Mouse (Mus musculus) MEL (cell line): Measurements from ENCODE around the gene Zfp296. TPM values are rescaled to one million over a fixed set of nuclear protein-coding genes. Genes with fewer than 3 reads are reported as not detected.

Experiments used
- DNase-seq: peaks from one replicate; pipeline ENCODE4 v3.0.0; 2011; ENCODE audit warnings: low read depth, low spot score
- H3K27ac ChIP-seq: 2 replicates; pipeline ENCODE4 v1.5.1; 2012; ENCODE audit warnings: low read depth, mild to moderate bottlenecking, control low read depth, low read length, moderate library complexity; ENCODE audit not compliant: control insufficient read depth
- H3K27me3 ChIP-seq, 2 experiments: fragments of 150-350 bp in 1 of 2; sonication (generic) in 1 of 2; 2 replicates each; pipeline ENCODE4 v1.6.1; 2012; ENCODE audit warnings: low read length in 2 of 2, mild to moderate bottlenecking in 2 of 2, improper control_type of control experiment in 1 of 2, moderate library complexity in 1 of 2; ENCODE audit not compliant: insufficient read depth in 2 of 2, control insufficient read depth in 1 of 2
- H3K36me3 ChIP-seq, 2 experiments: 2 replicates each; pipeline ENCODE4 v1.6.1; 2012 to 2014; ENCODE audit warnings: low read length in 2 of 2, improper control_type of control experiment in 1 of 2, inconsistent platforms in 1 of 2, mild to moderate bottlenecking in 1 of 2; ENCODE audit not compliant: insufficient read depth in 2 of 2, control insufficient read depth in 1 of 2
- H3K4me1 ChIP-seq, 2 experiments: fragments of 150-350 bp in 1 of 2; sonication (generic) in 1 of 2; 2 replicates each; pipeline ENCODE4 v1.6.1; 2012; ENCODE audit warnings: low read length in 2 of 2, improper control_type of control experiment in 1 of 2, mild to moderate bottlenecking in 1 of 2; ENCODE audit not compliant: insufficient read depth in 2 of 2, control insufficient read depth in 1 of 2
- H3K4me3 ChIP-seq, 2 experiments: fragments of 150-350 bp in 1 of 2; sonication (generic) in 1 of 2; 2 replicates each; pipeline ENCODE4 v1.5.1; 2012; ENCODE audit warnings: low read depth in 2 of 2, low read length in 2 of 2, mild to moderate bottlenecking in 2 of 2, moderate library complexity in 2 of 2, control low read depth in 1 of 2, improper control_type of control experiment in 1 of 2; ENCODE audit not compliant: control insufficient read depth in 1 of 2, insufficient read depth in 1 of 2
- H3K79me2 ChIP-seq: 2 replicates; pipeline ENCODE4 v1.6.1; 2012; ENCODE audit warnings: mild to moderate bottlenecking, low read length, moderate library complexity; ENCODE audit not compliant: control insufficient read depth, poor library complexity, insufficient read depth
- H3K9ac ChIP-seq: 2 replicates; pipeline ENCODE4 v1.6.1; 2012; ENCODE audit warnings: low read depth, mild to moderate bottlenecking, control low read depth, low read length, moderate library complexity; ENCODE audit not compliant: control insufficient read depth, poor library complexity, severe bottlenecking
- H3K9me3 ChIP-seq: fragments of 150-350 bp; sonication (generic); replicated peaks from 2 replicates; pipeline ENCODE4 v1.6.1; 2012; ENCODE audit warnings: mild to moderate bottlenecking, low read length, improper control_type of control experiment, moderate library complexity; ENCODE audit not compliant: insufficient read depth
- BHLHE40 ChIP-seq: IDR thresholded peaks from 2 replicates; pipeline ENCODE4 v1.6.1; 2012; ENCODE audit warnings: low read depth, mild to moderate bottlenecking, inconsistent platforms, low read length, improper control_type of control experiment, borderline replicate concordance
- CTCF ChIP-seq, 3 experiments: IDR thresholded peaks in 2 of 3; conservative IDR thresholded peaks in 1 of 3; 2 replicates each; pipeline ENCODE4 v1.5.1; 2011 to 2012; ENCODE audit warnings: low read length in 3 of 3, low read depth in 2 of 3, mild to moderate bottlenecking in 2 of 3, improper control_type of control experiment in 1 of 3, inconsistent platforms in 1 of 3, mixed read lengths in 1 of 3, moderate library complexity in 1 of 3; ENCODE audit not compliant: control insufficient read depth in 1 of 3, insufficient read depth in 1 of 3, poor library complexity in 1 of 3, severe bottlenecking in 1 of 3
- E2F4 ChIP-seq: IDR thresholded peaks from 2 replicates; pipeline ENCODE4 v1.6.1; 2011; ENCODE audit warnings: low read depth, low read length, improper control_type of control experiment, borderline replicate concordance
- ELF1 ChIP-seq: IDR thresholded peaks from 2 replicates; pipeline ENCODE4 v1.6.1; 2014; ENCODE audit warnings: low read depth, mild to moderate bottlenecking, inconsistent platforms, low read length, improper control_type of control experiment, moderate library complexity
- ETS1 ChIP-seq: IDR thresholded peaks from 2 replicates; pipeline ENCODE4 v1.6.1; 2012; ENCODE audit warnings: low read depth, mild to moderate bottlenecking, inconsistent platforms, low read length, improper control_type of control experiment, moderate library complexity
- GABPA ChIP-seq: IDR thresholded peaks from 2 replicates; pipeline ENCODE4 v1.6.1; 2012; ENCODE audit warnings: low read depth, mild to moderate bottlenecking, inconsistent platforms, low read length, improper control_type of control experiment, moderate library complexity
- GATA1 ChIP-seq: IDR thresholded peaks from 2 replicates; pipeline ENCODE4 v1.6.1; 2011; ENCODE audit warnings: low read depth, low read length, improper control_type of control experiment
- HCFC1 ChIP-seq: IDR thresholded peaks from 2 replicates; pipeline ENCODE4 v1.6.1; 2012; ENCODE audit warnings: low read depth, mild to moderate bottlenecking, inconsistent platforms, low read length, improper control_type of control experiment, moderate library complexity
- KAT2A ChIP-seq: conservative IDR thresholded peaks from 2 replicates; pipeline ENCODE4 v1.6.1; 2012; ENCODE audit warnings: low read depth, low read length, improper control_type of control experiment, inconsistent platforms
- MAFK ChIP-seq: IDR thresholded peaks from 2 replicates; pipeline ENCODE4 v1.6.1; 2011; ENCODE audit warnings: low read depth, mild to moderate bottlenecking, low read length, improper control_type of control experiment, borderline replicate concordance
- MAX ChIP-seq: IDR thresholded peaks from 2 replicates; pipeline ENCODE4 v1.6.1; 2011; ENCODE audit warnings: low read length, improper control_type of control experiment
- MAZ ChIP-seq: IDR thresholded peaks from 2 replicates; pipeline ENCODE4 v1.6.1; 2012; ENCODE audit warnings: low read depth, mild to moderate bottlenecking, inconsistent platforms, low read length, improper control_type of control experiment
- MEF2A ChIP-seq: IDR thresholded peaks from 2 replicates; pipeline ENCODE4 v1.6.1; 2014; ENCODE audit warnings: low read depth, mild to moderate bottlenecking, inconsistent platforms, low read length, improper control_type of control experiment; ENCODE audit not compliant: poor library complexity, insufficient replicate concordance, severe bottlenecking; ENCODE audit errors: extremely low read depth
- MXI1 ChIP-seq: IDR thresholded peaks from 2 replicates; pipeline ENCODE4 v1.6.1; 2011; ENCODE audit warnings: mild to moderate bottlenecking, low read depth, low read length, improper control_type of control experiment
- MYC ChIP-seq: IDR thresholded peaks from 2 replicates; pipeline ENCODE4 v1.6.1; 2011; ENCODE audit warnings: low read depth, mild to moderate bottlenecking, low read length, improper control_type of control experiment, moderate library complexity
- NELFE ChIP-seq: IDR thresholded peaks from 2 replicates; pipeline ENCODE4 v1.6.1; 2011; ENCODE audit warnings: low read depth, low read length, improper control_type of control experiment
- RAD21 ChIP-seq: IDR thresholded peaks from 2 replicates; pipeline ENCODE4 v1.6.1; 2011; ENCODE audit warnings: mild to moderate bottlenecking, low read depth, low read length, improper control_type of control experiment
- RCOR1 ChIP-seq: IDR thresholded peaks from 2 replicates; pipeline ENCODE4 v1.6.1; 2012; ENCODE audit warnings: low read depth, mild to moderate bottlenecking, inconsistent platforms, low read length, improper control_type of control experiment
- SIN3A ChIP-seq: IDR thresholded peaks from 2 replicates; pipeline ENCODE4 v1.6.1; 2012; ENCODE audit warnings: low read length, improper control_type of control experiment, inconsistent platforms
- SMC3 ChIP-seq: IDR thresholded peaks from 2 replicates; pipeline ENCODE4 v1.6.1; 2011; ENCODE audit warnings: low read depth, low read length, improper control_type of control experiment
- TBP ChIP-seq: IDR thresholded peaks from 2 replicates; pipeline ENCODE4 v1.8.0; 2011; ENCODE audit warnings: low read depth, low read length, improper control_type of control experiment
- ZKSCAN1 ChIP-seq: IDR thresholded peaks from 2 replicates; pipeline ENCODE4 v1.6.1; 2012; ENCODE audit warnings: low read depth, mild to moderate bottlenecking, inconsistent platforms, low read length, improper control_type of control experiment, moderate library complexity
- ZMIZ1 ChIP-seq: IDR thresholded peaks from 2 replicates; pipeline ENCODE4 v1.6.1; 2012; ENCODE audit warnings: low read depth, mild to moderate bottlenecking, inconsistent platforms, low read length, improper control_type of control experiment, moderate library complexity
- ZNF384 ChIP-seq: IDR thresholded peaks from 2 replicates; pipeline ENCODE4 v1.6.1; 2012; ENCODE audit warnings: low read depth, mild to moderate bottlenecking, inconsistent platforms, low read length, improper control_type of control experiment
- polyA plus RNA-seq, 2 experiments: library from polyadenylated mRNA; stranded (reverse) in 1 of 2; unstranded in 1 of 2; fragments of >175 nt in 1 of 2; fragments of >200 nt in 1 of 2; gene quantifications; 2 replicates each; pipeline versions ENCODE4 v1.2.1 to v1.2.4; 2012; ENCODE audit warnings: low replicate concordance in 2 of 2, low read depth in 1 of 2; ENCODE audit not compliant: insufficient read length in 2 of 2, insufficient read depth in 1 of 2, missing spikeins in 1 of 2
- total RNA-seq: library from RNA; depleted of rRNA; stranded (reverse); fragments of 300-350 nt; gene quantifications from 2 replicates; pipeline ENCODE4 v1.2.3, GENCODE M21; 2012

The Zfp296 gene
- total and polyA plus RNA-seq, 3 experiments, result 3.3 to 7.8 TPM; not detected in 1

DNA sequence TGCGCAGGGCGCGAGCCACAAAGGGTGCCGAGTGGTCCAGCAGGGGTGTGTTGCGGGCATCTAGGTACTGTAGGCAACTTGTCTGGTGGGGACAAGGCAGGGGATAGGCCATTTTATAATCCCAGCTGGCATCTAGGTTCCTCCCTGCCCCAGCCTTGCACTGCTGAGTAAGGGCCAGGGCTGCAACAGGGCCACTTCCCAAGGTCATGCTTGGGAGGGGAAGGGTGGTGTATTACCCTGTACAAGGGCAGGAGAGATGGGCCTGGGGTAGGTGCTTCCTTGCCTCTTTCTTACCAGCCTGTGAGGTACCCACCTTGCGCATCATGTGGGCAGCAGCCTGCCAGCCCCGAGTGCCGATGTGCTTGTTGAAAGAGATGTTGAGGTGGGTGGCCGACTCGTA, 42.4 kb upstream of the Zfp296 start (continued):
- TF ChIP-seq MAFK (no peak), ELF1 (no peak), BHLHE40 (no peak)

DNA sequence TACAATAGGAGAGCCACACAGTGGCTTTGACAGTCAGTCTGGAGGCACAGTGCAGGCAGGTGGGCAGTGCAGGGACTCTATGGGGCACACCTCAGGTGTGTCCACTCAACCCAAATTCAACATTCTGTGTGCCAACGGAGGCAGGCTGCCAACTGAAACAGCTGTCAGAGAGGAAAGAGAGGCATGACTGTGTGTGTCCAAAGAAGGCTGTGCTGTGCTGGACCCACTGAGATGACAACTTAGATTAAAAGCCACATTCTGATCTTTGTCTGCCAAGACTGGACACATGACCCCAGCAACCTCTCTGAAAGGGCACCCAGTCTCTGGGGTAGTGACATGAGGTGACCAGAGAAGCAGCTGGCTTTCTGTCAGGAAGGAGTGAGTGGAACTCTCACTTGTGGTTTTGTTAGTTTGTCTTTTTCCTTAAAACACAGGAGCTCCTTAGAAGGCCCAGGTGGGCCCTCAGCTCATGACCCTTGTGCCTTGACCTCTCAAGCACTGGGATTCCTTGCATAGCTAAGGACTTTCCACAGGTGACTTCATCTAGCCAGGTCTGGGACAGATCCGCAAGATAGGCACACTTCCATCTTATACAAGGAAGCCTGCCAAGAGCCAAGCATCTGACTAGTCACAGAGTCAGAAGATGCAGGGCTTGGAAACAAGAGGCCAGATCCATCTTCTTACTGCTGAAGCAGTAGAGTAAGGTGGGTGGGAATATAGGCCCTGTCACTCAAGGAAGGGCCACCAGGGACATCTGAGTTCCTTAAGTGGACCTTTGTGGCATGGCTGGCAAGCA, 36.1 kb upstream of the Zfp296 start:
- no peak overlapping the region for H3K27ac ChIP-seq
- no peak for DNase-seq
- no peak overlapping the region for H3K9ac ChIP-seq
- no peaks in the 10 kb centered on the region for H3K4me1 ChIP-seq
- TF ChIP-seq MXI1 (no peak), MYC (no peak), ZNF384 (no peak), NELFE (no peak), RAD21 (no peak), KAT2A (no peak), BHLHE40 (no peak), SIN3A (no peak), HCFC1 (no peak), MAFK (no peak), MEF2A (no peak)
- no peaks in the 10 kb centered on the region for H3K9me3 ChIP-seq
- H3K27me3 ChIP-seq, result no peaks in the 10 kb centered on the region
- H3K4me3 ChIP-seq, result no peak overlapping the region
- H3K36me3 ChIP-seq, result peaks cover 0 to 2% of the 10 kb centered on the region in 2 experiments; a peak in 1 of 4 replicates
- peaks cover 28% of the 10 kb centered on the region for H3K79me2 ChIP-seq

- Histone ChIP-seq H3K36me3 (peaks cover 0 to 2% of the 10 kb centered on the region in 2 experiments; a peak in 1 of 4 replicates), H3K4me3 (no peak overlapping the region), H3K27ac (no peak overlapping the region), H3K4me1 (no peaks in the 10 kb centered on the region), H3K9ac (no peak overlapping the region), H3K79me2 (peaks cover 28% of the 10 kb centered on the region), H3K27me3 (no peaks in the 10 kb centered on the region), H3K9me3 (no peaks in the 10 kb centered on the region)
- no peak for TF ChIP-seq MYC
- TF ChIP-seq GATA1, result no peak
- TF ChIP-seq MEF2A, result no peak
- TF ChIP-seq HCFC1, result no peak
- no peak for TF ChIP-seq TBP
- no peak for TF ChIP-seq ZMIZ1
- TF ChIP-seq E2F4, result no peak
- TF ChIP-seq GABPA, result no peak
- no peak for TF ChIP-seq BHLHE40
- TF ChIP-seq MAFK, result no peak
- no peak for TF ChIP-seq ETS1
- no peak for TF ChIP-seq CTCF (IDR thresholded peaks at IDR 0.05 in 2 of 3, conservative IDR thresholded peaks at IDR 0.05 in 1 of 3; ENCODE audit: control insufficient read depth in 1 of 3, insufficient read depth in 1 of 3, low read depth in 2 of 3, low read length in 3 of 3, poor library complexity in 1 of 3, severe bottlenecking in 1 of 3)
- TF ChIP-seq RAD21, result no peak
- TF ChIP-seq ZKSCAN1, result no peak
- TF ChIP-seq SMC3, result no peak
- TF ChIP-seq RCOR1, result no peak
- no peak for TF ChIP-seq ELF1
- no peak for TF ChIP-seq MAZ
- TF ChIP-seq MAX, result no peak
- DNase-seq, result no peak
Measured at GRCm38 (mm10) chr7:19541681-19542154, 35.4 kb upstream of the Zfp296 start.
